Mouse (Mus musculus) layer of hippocampus, adult 9-10 months (tissue): ENCODE results near the gene Gm13212.
"Not testable (repeated sequence)": the region's sequence is repeated elsewhere in the genome, so short reads cannot be mapped to it uniquely, and the experiment has no call there.

Source experiments
- DNase-seq: peaks from one replicate; pipeline ENCODE4 v3.0.0; 2022; ENCODE audit warnings: low spot score

The Gm13212 gene

DNA sequence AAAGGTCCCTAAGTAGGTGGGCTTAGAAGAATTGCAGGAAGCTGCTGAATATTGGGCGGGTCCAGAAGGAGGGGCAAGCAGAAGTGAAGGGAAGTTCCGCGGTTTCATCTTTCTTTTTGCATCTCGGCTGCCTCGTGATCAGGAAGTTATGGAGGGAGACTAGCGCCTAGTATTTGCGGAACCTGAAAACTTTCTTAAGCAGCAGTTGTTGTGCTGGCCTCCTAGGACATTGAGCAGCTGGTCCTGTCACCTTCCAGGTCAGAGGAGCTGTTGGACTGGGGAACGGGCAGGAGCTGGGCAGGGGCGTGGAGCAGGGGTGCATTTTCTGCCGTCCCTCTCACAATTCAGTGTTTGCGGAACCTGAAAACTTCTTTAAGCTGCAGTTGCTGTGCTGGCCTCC is at the start of gene Gm13212:
Gm13212 (plus strand) TSS at position 89 of the 400 bp plus-strand sequence.
- not testable (repeated sequence) for DNase-seq

- not testable (repeated sequence) for DNase-seq
Observed at GRCm38 (mm10) chr4:145543861-145544260, 41.1 kb upstream of the Gm13212 start.

DNA sequence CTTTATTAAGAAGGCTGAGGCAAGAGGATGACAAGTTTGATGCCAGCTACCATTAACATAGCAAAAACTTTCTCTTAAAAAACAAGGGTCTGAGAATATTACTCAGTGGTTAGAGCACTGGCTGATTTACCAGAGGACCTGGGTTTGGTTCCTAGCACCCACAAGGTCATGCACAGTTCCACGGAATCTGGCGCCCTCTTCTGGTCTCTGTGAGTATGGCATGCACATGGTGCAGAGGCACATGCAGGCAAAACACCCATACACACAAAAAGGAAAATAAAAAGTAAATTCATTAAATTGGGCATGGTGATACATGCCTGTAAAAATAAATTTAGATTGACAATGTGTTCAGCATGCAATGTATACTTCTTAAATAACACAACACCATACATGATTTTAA is 39.9 kb upstream of the Gm13212 start:
- DNase-seq: not testable (repeated sequence)

DNA sequence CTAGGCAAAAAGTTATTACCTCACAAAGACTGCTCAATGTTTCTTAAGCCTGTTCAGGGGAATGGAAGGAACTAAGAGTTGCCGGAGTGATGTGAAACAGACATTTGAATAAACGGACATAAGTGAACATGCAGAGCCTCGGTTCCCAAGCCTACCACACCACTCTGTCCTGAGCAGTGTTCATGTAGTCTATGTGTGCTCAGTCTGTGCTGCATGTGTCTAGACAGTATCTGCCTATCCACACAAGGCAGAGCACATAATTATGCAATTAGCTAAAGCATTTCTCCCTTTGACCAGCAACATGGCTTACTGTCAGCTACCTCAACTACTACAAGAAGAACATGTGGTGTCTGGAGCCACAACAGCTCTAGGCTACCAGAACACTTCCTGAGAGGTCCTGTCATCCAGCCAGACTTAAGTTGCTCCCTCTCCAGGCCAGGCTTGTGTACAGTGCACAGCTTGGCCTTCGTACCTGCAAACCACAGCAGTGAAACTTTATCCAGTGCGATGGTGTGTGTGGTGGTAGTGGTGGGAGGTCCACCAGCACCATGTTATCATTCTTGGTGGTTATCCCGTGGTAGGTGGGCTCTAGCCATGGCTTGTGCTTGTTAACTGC is 39.1 kb upstream of the Gm13212 start:
- not testable (repeated sequence) for DNase-seq

DNA sequence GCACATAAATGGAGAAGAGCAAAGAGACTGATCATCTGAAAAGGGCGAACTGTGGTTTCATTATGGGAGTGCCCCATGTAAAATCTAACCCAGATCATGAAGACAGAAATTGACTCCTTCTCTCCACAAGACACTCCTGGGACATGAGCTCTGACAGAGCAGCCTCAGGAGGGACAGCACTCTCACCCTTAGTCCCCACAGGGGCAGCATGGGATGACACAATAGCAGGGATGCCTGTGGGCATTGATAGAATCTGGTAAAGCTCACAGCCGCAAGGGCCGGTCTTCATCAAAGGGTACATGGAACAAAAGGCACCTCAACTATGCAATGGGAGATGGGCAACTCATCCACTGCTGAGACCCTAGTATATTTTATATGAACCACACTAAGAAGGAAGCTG is 38.5 kb upstream of the Gm13212 start:
- not testable (repeated sequence) for DNase-seq

- no peak for DNase-seq
Observed at GRCm38 (mm10) chr4:145556680-145557079, 28.3 kb upstream of the Gm13212 start.

DNA sequence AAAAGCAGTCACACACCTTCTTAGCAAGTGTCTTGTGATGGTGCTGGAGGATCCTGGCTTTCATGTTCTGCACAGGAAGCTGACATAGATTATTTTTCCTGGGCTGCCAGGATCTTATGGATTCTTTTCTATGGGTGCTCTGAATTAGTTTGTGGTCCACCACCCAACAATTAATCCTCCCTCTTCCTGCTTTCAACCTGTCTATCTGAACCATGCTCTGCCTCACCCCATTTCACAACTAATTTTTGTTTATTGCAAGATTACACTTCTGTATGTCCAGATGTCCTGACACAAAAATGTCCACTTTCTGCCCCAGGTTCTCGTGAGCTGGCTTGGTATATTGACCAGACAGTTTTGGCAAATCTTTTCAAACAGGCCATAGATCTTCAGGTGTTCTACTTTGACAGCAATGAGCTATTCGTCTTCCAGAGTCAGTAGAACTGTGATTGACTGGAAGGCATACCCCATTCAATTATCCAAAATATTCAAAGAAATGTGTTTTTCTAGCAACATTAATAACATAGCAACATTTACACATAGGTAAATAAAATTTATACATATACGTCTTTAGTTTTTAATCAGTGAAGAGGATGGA is 25.4 kb upstream of the Gm13212 start:
- no peak for DNase-seq

GRCm38 (mm10) chr4:145564111-145564821 is 20.7 kb upstream of the Gm13212 start:
- DNase-seq: no peak

GRCm38 (mm10) chr4:145570461-145570860 is 14.5 kb upstream of the Gm13212 start:
- not testable (repeated sequence) for DNase-seq

GRCm38 (mm10) chr4:145576623-145577022 is 8.3 kb upstream of the Gm13212 start:
- not testable (repeated sequence) for DNase-seq

DNA sequence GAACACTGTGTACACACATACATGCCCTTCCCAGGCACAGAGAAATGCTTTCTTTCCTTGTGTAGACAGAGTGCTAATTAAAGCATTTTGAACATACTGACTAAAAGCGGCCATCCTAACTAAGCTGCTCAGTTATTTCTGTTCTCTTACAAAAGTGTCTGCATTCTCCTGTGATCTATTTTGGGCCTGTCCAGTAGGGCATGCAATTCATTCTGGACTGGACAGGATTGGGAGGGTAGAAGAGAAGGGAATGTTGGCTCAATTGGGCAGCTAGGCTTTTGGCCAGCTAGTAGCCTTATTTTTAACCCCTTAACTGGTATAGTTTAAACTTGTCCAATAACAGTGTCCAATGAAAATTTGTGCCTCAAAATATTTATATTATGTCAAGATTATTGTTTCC is 4.6 kb upstream of the Gm13212 start:
- DNase-seq: not testable (repeated sequence)

DNA sequence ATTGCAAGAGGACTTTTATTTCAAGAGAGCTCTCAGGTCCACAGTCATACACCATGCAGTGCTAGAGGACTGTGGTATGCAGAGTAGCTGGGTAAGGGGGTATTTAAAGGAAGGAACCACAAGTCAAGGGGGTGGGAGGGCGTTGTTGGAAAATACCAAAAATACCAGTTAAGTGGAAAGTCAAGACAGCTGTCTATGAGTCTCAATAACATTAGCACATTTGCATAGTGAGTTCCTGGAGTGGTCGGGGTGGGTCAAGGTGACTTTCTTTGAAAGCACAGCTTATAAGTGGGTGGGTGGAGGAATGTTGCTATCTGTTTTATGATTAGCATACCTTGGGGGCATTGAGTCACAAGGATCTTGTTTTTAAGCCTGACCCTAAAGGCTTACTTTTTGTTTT is 1.1 kb downstream of the Gm13212 start:
- DNase-seq: not testable (repeated sequence)

GRCm38 (mm10) chr4:145594183-145594582 is 9.2 kb downstream of the Gm13212 start:
- DNase-seq: not testable (repeated sequence)

GRCm38 (mm10) chr4:145594798-145595197 is 9.8 kb downstream of the Gm13212 start:
- DNase-seq: not testable (repeated sequence)

DNA sequence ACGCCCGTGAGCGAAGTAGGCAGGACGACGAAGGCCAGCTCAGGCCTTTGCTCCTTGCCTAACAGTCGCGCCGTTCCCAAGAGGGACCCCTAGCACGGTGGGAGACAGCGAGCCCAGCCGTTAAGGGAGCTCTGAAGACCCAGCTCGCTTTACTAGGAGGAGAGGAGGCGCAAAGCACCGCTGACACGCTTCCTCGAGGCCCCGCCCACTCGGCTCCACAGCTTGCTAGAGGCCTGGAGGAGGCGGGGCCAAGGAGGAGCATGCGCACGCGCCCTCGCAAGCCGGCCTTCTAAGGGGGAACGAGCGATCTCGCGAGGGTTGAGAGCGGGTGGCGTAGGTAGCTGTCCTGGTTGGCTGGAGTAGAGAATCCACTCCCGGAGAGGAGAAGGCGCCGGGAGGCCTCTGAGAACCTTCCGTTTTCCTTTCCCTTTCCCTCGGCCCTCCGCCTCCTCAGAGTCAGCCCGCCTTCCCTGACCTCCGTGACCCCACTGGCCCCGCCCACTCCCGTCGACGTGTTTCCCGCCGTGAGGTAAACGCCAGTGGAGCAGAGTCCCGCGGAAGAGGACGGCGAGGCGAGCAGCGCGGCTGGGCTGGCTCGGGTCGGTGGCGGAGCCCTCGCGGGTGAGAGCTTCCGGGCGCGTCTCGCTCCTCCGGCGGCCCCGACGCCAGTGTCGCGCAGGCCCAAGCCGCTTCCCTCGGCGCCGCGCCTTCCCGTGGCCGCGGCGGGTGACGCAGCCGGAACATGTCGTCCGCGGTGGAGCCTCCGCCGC is 55.6 kb downstream of the Gm13212 start:
- not testable (repeated sequence) for DNase-seq

- not testable (repeated sequence) for DNase-seq
Observed at GRCm38 (mm10) chr4:145670385-145670784, 85.4 kb downstream of the Gm13212 start, which contains the start of gene Zfp980. Zfp980 (plus strand) TSS chr4:145670685.

DNA sequence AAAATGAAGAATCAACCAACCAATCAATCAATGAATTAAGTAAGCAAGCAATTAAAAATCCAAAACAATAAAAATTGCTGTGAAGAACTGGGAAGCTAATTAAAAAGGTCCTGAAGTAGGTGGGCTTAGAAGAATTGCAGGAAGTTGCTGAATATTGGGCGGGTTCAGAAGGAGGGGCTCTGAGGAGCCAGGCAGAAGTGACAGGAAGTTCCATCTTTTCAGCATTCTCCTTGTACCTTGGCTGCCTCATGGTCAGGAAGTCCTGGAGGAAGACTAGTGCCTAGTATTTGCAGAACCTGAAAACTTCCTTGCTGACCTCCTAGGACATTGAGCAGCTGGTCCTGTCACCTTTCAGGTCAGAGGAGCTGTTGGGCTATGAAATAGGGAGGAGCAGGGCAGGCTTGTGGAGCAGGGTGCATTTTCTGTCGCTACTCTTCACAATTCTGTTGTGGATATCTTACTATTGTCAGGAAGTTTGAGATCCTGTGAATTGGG is 89.4 kb downstream of the Gm13212 start:
- DNase-seq: not testable (repeated sequence)
